Mouse (Mus musculus) embryonic facial prominence, embryonic 11.5 days (tissue): ENCODE results near the gene Clns1a. TPM values are rescaled to one million over a fixed set of nuclear protein-coding genes. Genes with fewer than 3 reads are reported as not detected.

Experiments used
- ATAC-seq: fragments of 200-750 bp; cut with Nextera tagmentation; replicated peaks from 2 replicates; pipeline ENCODE4 v1.8.0; 2017; ENCODE audit warnings: low read depth; ENCODE audit not compliant: insufficient number of reproducible peaks, low FRiP score, low TSS enrichment
- DNase-seq: peaks from one replicate; pipeline ENCODE4 v3.0.0-alpha.2; 2015; ENCODE audit warnings: low spot score
- H3K27ac ChIP-seq: fragments of 300-500 bp; sonication (generic); replicated peaks from 2 replicates; pipeline ENCODE4 v1.5.1; 2014; ENCODE audit warnings: mild to moderate bottlenecking, low read depth, low read length, control low read depth
- H3K27me3 ChIP-seq: fragments of 300-500 bp; sonication (generic); 2 replicates; pipeline ENCODE4 v1.6.1; 2014; ENCODE audit warnings: mild to moderate bottlenecking, low read length, moderate library complexity, mixed read lengths; ENCODE audit not compliant: control insufficient read depth, insufficient read depth
- H3K36me3 ChIP-seq: fragments of 300-500 bp; sonication (generic); replicated peaks from 2 replicates; pipeline ENCODE4 v1.6.1; 2014; ENCODE audit warnings: low read depth, mild to moderate bottlenecking, low read length, moderate library complexity, mixed read lengths; ENCODE audit not compliant: control insufficient read depth, insufficient read depth
- H3K4me1 ChIP-seq: fragments of 300-500 bp; sonication (generic); 2 replicates; pipeline ENCODE4 v1.6.1; 2014; ENCODE audit warnings: low read length, mixed read lengths; ENCODE audit not compliant: control insufficient read depth, insufficient read depth
- H3K4me2 ChIP-seq: fragments of 300-500 bp; sonication (generic); 2 replicates; pipeline ENCODE4 v1.6.1; 2014; ENCODE audit warnings: low read depth, mild to moderate bottlenecking, control low read depth, low read length, moderate library complexity
- H3K4me3 ChIP-seq: fragments of 300-500 bp; sonication (generic); 2 replicates; pipeline ENCODE4 v1.5.1; 2014; ENCODE audit warnings: low read depth, low read length, control low read depth
- H3K9ac ChIP-seq: fragments of 300-500 bp; sonication (generic); replicated peaks from 2 replicates; pipeline ENCODE4 v1.6.1; 2014; ENCODE audit warnings: mild to moderate bottlenecking, control low read depth, low read length
- H3K9me3 ChIP-seq: fragments of 300-500 bp; sonication (generic); replicated peaks from 2 replicates; pipeline ENCODE4 v1.6.1; 2016; ENCODE audit warnings: mild to moderate bottlenecking, low read length, inconsistent platforms, mixed read lengths; ENCODE audit not compliant: control insufficient read depth
- WGBS: fragments of 180-500 bp; shearing (Covaris S2); extraction: QIAGEN DNeasy Blood & Tissue Kit; methylation state at CpG from one replicate; pipeline ENCODE4 v1.1.7; 2014; 5-methylcytosine and 5-hydroxymethylcytosine counted together
- polyA plus RNA-seq: library from polyadenylated mRNA; unstranded; fragments of >200 nt; fragmentation: Nextera tagmentation; extraction: Ambion mirVana; gene quantifications from 2 replicates; pipeline ENCODE4 v1.2.1, GENCODE M21; 2014

Gene Clns1a
- polyA plus RNA-seq, 1 experiment from 2014 or later = 293 TPM

DNA sequence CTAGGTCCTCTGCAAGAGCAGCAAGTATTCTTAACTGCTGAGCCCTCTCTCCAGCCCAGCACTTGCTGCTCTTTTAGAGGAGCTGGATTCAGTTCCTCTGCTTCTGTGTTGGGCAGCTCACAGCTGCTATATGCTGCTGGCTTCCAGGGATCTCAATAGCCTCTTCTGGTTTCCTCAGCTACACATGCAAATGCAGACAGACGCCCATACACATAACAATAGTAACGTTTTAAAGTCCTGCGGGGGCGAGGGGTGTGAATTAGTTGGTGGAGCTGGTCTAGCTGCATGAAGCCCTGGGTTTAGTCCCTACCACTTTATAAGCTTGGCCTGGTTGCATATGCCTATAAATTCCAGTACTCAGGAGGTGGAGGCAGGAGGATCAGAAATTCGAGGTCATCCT is 22.6 kb downstream of the Clns1a start:
- no peak overlapping the region for H3K4me2 ChIP-seq
- peaks cover 8% of the 10 kb centered on the region for H3K36me3 ChIP-seq
- H3K4me1 ChIP-seq = no peaks in the 10 kb centered on the region
- 75% methylated on average over 5 of the region's 5 CpGs for WGBS
- H3K27ac ChIP-seq = no peak overlapping the region
- ATAC-seq (no peak), DNase-seq (no peak)
- H3K9me3 ChIP-seq = no peaks in the 10 kb centered on the region
- no peak overlapping the region for H3K9ac ChIP-seq
- H3K27me3 ChIP-seq = no peaks in the 10 kb centered on the region
- H3K4me3 ChIP-seq = no peak overlapping the region

- Histone ChIP-seq H3K4me2 (no peak overlapping the region), H3K4me1 (no peaks in the 10 kb centered on the region), H3K36me3 (peaks cover 4% of the 10 kb centered on the region), H3K4me3 (no peak overlapping the region), H3K9ac (no peak overlapping the region), H3K27ac (no peak overlapping the region), H3K9me3 (no peaks in the 10 kb centered on the region), H3K27me3 (no peaks in the 10 kb centered on the region)
- ATAC-seq (no peak), DNase-seq (no peak)
- 83% methylated on average over 5 of the region's 5 CpGs for WGBS
These were observed 23.7 kb downstream of the Clns1a start for GRCm38 (mm10) chr7:97720109-97720508.

DNA sequence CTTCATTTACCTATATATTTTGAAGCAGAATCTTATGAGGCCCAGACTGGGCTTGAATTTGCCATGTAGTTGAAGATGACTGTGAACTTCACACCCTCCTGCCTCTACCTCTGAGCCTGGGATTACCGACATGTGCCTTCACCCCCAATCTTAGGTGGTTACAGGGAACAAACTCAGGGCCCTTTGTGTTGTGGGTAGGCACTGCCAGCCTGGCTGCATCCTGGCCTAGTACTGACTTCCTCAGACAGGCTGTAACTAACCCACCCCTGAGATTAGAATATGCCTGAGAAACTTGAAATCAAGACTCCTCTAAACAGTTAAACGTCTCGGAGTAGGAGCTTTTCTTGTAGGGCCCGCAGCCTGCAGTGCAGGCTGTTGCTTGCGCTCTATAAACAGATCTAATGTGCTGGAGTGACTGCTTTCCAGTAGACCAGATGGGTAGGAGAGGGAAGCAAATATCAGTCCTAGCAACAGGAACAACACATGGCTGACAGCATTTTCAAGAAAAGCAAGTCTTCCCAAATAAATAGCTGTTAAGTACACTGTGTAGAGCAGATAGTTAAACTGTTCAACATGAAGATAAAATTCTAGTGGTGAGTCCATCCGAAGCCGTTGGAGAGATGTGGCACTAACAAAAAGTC is 26.0 kb downstream of the Clns1a start:
- H3K4me1 ChIP-seq = no peaks in the 10 kb centered on the region
- no peaks in the 10 kb centered on the region for H3K27me3 ChIP-seq
- ATAC-seq = 0 out of 2 replicates have a peak, but pooled peaks have one; percentile 18
- H3K27ac ChIP-seq = no peak overlapping the region
- no peak for DNase-seq
- no peaks in the 10 kb centered on the region; the same call in none of the 2 replicates for H3K36me3 ChIP-seq
- H3K4me3 ChIP-seq = no peak overlapping the region
- WGBS = 91% methylated on average over 7 of the region's 7 CpGs
- no peak overlapping the region for H3K4me2 ChIP-seq
- H3K9me3 ChIP-seq = no peaks in the 10 kb centered on the region
- H3K9ac ChIP-seq = no peak overlapping the region

- no peaks in the 10 kb centered on the region for H3K4me1 ChIP-seq
- no peak overlapping the region for H3K9ac ChIP-seq
- no peak overlapping the region for H3K4me3 ChIP-seq
- no peaks in the 10 kb centered on the region for H3K9me3 ChIP-seq
- WGBS = 85% methylated on average over 11 of the region's 11 CpGs
- no peak for ATAC-seq
- H3K4me2 ChIP-seq = no peak overlapping the region
- DNase-seq = no peak
- no peaks in the 10 kb centered on the region; the same call in 1 of the 2 replicates for H3K36me3 ChIP-seq
- no peaks in the 10 kb centered on the region for H3K27me3 ChIP-seq
- H3K27ac ChIP-seq = no peak overlapping the region
These were observed 27.5 kb downstream of the Clns1a start for GRCm38 (mm10) chr7:97723646-97724538.

DNA sequence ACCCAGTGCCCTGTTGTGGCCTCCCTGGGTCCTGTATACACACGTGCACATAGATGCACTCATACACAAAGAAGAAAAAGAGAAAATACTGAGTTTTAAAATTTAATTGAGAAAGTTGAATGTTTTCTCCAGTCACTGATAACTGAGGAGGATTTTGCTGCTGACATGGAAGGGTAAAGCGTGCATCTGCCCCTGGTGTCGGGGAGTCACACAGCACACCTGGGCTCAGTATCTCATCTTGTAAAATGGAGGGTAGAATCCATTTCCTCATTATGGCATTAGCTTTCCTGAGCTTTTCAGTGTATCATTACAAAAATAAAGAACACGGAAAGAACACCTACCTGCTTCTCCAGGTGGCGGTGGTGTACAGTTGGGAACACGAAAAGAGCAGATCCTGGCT is 29.0 kb downstream of the Clns1a start:
- Histone ChIP-seq H3K4me1 (no peaks in the 10 kb centered on the region), H3K9ac (no peak overlapping the region), H3K36me3 (no peaks in the 10 kb centered on the region), H3K4me2 (no peak overlapping the region), H3K4me3 (no peak overlapping the region), H3K9me3 (no peaks in the 10 kb centered on the region), H3K27ac (no peak overlapping the region), H3K27me3 (no peaks in the 10 kb centered on the region)
- DNase-seq (no peak), ATAC-seq (no peak)
- WGBS = 92% methylated on average over 6 of the region's 6 CpGs

GRCm38 (mm10) chr7:97726080-97726479 is 29.6 kb downstream of the Clns1a start:
- Histone ChIP-seq H3K36me3 (no peaks in the 10 kb centered on the region), H3K4me2 (no peak overlapping the region)
- no peak for DNase-seq

DNA sequence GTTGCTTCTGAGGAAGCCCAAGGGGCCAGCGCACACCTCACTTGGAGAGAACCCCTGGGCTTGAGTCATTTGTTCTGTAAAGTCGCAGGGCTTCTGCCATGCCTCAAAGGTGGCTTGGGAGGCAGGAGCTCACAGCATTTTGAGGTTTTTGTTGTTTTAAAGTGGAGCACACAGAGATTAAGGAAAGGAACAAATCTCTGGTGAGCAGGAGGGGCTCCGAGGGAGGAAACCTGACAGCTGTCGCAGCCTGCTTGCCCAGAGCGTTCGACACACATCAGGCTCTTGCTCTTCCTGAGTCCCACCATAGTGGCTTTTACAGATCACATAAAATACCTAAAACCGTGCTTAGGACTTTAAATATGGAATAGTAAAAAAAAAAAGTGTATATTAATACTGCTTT is 30.3 kb downstream of the Clns1a start:
- H3K9ac ChIP-seq = no peak overlapping the region
- no peak overlapping the region for H3K4me2 ChIP-seq
- H3K4me1 ChIP-seq = no peaks in the 10 kb centered on the region
- DNase-seq (no peak), ATAC-seq (no peak)
- no peaks in the 10 kb centered on the region for H3K27me3 ChIP-seq
- no peak overlapping the region for H3K4me3 ChIP-seq
- 76% methylated on average over 7 of the region's 7 CpGs for WGBS
- H3K9me3 ChIP-seq = no peaks in the 10 kb centered on the region
- H3K36me3 ChIP-seq = no peaks in the 10 kb centered on the region
- no peak overlapping the region for H3K27ac ChIP-seq

More at GRCm38 (mm10) chr7:97726080-97726479, 29.6 kb downstream of the Clns1a start:
- Histone ChIP-seq H3K27ac (no peak overlapping the region), H3K9ac (no peak overlapping the region), H3K9me3 (no peaks in the 10 kb centered on the region), H3K4me1 (no peaks in the 10 kb centered on the region), H3K4me3 (no peak overlapping the region), H3K27me3 (no peaks in the 10 kb centered on the region)
- WGBS = 84% methylated on average over 7 of the region's 7 CpGs
- no peak for ATAC-seq
